22 mouse cellular contexts compared by ENCODE assay signal in the genomic region with DNA sequence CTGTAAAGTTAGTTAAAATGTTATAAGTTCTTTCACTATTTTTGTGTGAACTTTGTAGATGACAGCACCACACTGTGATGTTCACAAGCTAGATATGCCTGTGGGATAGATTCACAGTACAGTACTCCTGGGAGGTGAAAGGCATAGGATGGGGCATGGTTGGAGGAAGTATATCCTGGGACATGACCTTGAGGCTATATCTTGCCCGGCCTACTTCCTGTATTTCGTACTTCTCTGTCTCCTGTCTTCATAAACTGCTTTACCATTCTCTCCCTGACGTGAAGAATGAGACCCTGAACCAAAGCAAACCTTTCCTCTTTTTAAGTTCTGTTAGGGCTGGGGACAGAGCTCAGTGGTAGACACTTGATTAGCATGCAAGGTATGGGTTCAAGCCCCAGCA. TPM values are rescaled to one million over a fixed set of nuclear protein-coding genes. Genes with fewer than 3 reads are reported as not detected.
"Had no signal": no experiment of that assay in that cellular context is flagged by ENCODE, and none has a peak within 500 bp of the region (broad histone marks: within the 10 kb centered on the region; RNA-seq: fewer than 3 reads in every experiment).

No protein-coding gene starts in this region.

- H3K9me3 ChIP-seq: liver, embryonic 15.5 days; lung, embryonic 15.5 days; megakaryocyte, embryonic 14.5 days; midbrain, embryonic 13.5 days; midbrain, embryonic 15.5 days; neural tube, embryonic 12.5 days; stomach, embryonic 15.5 days had no signal

- H3K27ac ChIP-seq: liver, embryonic 15.5 days; lung, embryonic 15.5 days; macrophage; midbrain, embryonic 15.5 days; neural tube, embryonic 12.5 days; stomach, embryonic 15.5 days; stomach, postnatal 0 days had no signal

- H3K4me1 ChIP-seq: liver, embryonic 15.5 days; lung, embryonic 15.5 days; stomach, embryonic 15.5 days had no signal

- H3K27me3 ChIP-seq: liver, embryonic 15.5 days; lung, embryonic 15.5 days; midbrain, embryonic 13.5 days; midbrain, embryonic 15.5 days; neural tube, embryonic 12.5 days; stomach, embryonic 15.5 days had no signal

- DNase-seq: liver, postnatal 0 days; lung, adult 2 months; lung, postnatal 14 days; lung, postnatal 36 days; retina, postnatal 1 day; right cerebral cortex, adult 18-20 months; right cerebral cortex, postnatal 25 days; right cerebral cortex, postnatal 4 days; spleen, adult 18-20 months; thymus, adult 2 months; thymus, postnatal 25 days had no signal

- ATAC-seq: liver, postnatal 0 days; lung, postnatal 0 days had no signal

- H3K9ac ChIP-seq: liver, embryonic 15.5 days; liver, postnatal 0 days; lung, embryonic 15.5 days; midbrain, embryonic 13.5 days; midbrain, embryonic 15.5 days; neural tube, embryonic 12.5 days; stomach, embryonic 15.5 days had no signal

- H3K4me3 ChIP-seq: liver, embryonic 15.5 days; lung, embryonic 15.5 days; megakaryocyte, embryonic 14.5 days; midbrain, embryonic 13.5 days; midbrain, embryonic 15.5 days; neural tube, embryonic 12.5 days; stomach, embryonic 15.5 days had no signal

- H3K36me3 ChIP-seq: liver, embryonic 15.5 days; lung, embryonic 15.5 days; midbrain, embryonic 13.5 days; midbrain, embryonic 15.5 days; neural tube, embryonic 12.5 days; stomach, embryonic 15.5 days had no signal

RNA-seq across cellular contexts. Expression of gene Rtn4r, which starts 9.2 kb away (rescaled TPM):
- total RNA-seq: neutrophil, adult 5-6 weeks had no signal
- polyA plus RNA-seq: macrophage had no signal
